In the genomic region with DNA sequence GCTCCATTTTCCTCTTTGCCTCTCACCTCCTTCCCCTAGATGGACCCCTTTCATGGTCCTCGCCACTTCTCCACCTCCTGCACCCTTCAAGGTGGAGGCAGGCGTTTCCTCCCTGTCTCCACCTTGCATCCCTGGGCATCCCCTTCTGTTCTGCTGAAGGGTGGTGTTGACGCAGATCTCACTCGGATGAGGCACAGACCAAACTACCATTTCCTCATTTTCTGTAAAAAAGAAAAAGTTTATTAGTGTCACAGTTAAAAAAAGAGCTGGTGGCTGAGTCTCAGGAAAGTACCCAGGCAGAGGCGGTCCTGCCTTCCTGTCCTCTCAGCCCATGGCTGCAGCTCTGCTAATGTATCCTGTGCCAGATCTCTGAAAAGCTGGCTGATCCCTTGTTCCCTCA, we compare ENCODE assay signal across 16 mouse cellular contexts. TPM values are rescaled to one million over a fixed set of nuclear protein-coding genes. Genes with fewer than 3 reads are reported as not detected.
A peak's percentile ranks its signal among the peaks of the same experiment; 100 is the strongest.
DNase-seq lines count a peak whose midpoint lies in the region; ATAC-seq and TF ChIP-seq lines count a peak whose summit lies in the region.
"Had no signal": no experiment of that assay in that cellular context is flagged by ENCODE, and none has a peak within 500 bp of the region (broad histone marks: within the 10 kb centered on the region; RNA-seq: fewer than 3 reads in every experiment).

No protein-coding gene starts in this region.

- ATAC-seq in hindbrain, embryonic 16.5 days, result no peak
- ATAC-seq in liver, embryonic 16.5 days (ENCODE audit: low read depth), result no peak
- ATAC-seq in midbrain, embryonic 16.5 days, result no peak
- ATAC-seq in kidney, embryonic 14.5 days (ENCODE audit: low FRiP score, low TSS enrichment), result no peak
- ATAC-seq: hindbrain, postnatal 0 days had no signal

- TF ChIP-seq EP300 in CH12.LX (IDR thresholded peaks at IDR 0.05; ENCODE audit: low read length), result peak; percentile 97

- in situ Hi-C loops in CH12.LX (cut with MboI; ENCODE audit: low pct_ligation_motif_present, low pct_unique_long_range_greater_than_20kb, low sequenced_read_pairs), result loop anchor here (5.0 kb wide), 1 partner anchor 412 kb away; no protein-coding TSS in a partner anchor

- no peak overlapping the region for H3K4me2 ChIP-seq in hindbrain, embryonic 16.5 days (ENCODE audit: low read length)
- H3K4me2 ChIP-seq in CH12.LX (ENCODE audit: insufficient read depth, low read depth, poor library complexity, severe bottlenecking), result peak overlapping the region; percentile 33; the same call in 1 of the 2 replicates
- peak overlapping the region; percentile 71 for H3K4me2 ChIP-seq in liver, embryonic 16.5 days (ENCODE audit: low read depth, low read length)
- no peak overlapping the region for H3K4me2 ChIP-seq in midbrain, embryonic 16.5 days (ENCODE audit: low read length)
- no peak overlapping the region for H3K4me2 ChIP-seq in kidney, embryonic 14.5 days (replicated peaks; ENCODE audit: low read depth, low read length)
- H3K4me2 ChIP-seq: neural tube, embryonic 13.5 days had no signal

- peak; percentile 49; the same call in 1 of the 2 replicates for TF ChIP-seq POLR2A in CH12.LX (IDR thresholded peaks at IDR 0.05; ENCODE audit: low read depth, low read length)

- H3K36me3 ChIP-seq in hindbrain, embryonic 10.5 days, result no peaks in the 10 kb centered on the region
- H3K36me3 ChIP-seq in hindbrain, embryonic 16.5 days (ENCODE audit: control insufficient read depth, insufficient read depth, low read length), result no peaks in the 10 kb centered on the region
- peaks cover 0 to 14% of the 10 kb centered on the region in 2 experiments for H3K36me3 ChIP-seq in CH12.LX (replicated peaks in 1 of 2; ENCODE audit: control insufficient read depth in 1 of 2, insufficient read depth in 1 of 2, low read length in 1 of 2)
- no peaks in the 10 kb centered on the region for H3K36me3 ChIP-seq in embryonic facial prominence, embryonic 10.5 days (replicated peaks)
- H3K36me3 ChIP-seq in liver, embryonic 16.5 days (ENCODE audit: control insufficient read depth, insufficient read depth), result peaks cover 23% of the 10 kb centered on the region
- no peaks in the 10 kb centered on the region for H3K36me3 ChIP-seq in midbrain, embryonic 16.5 days (ENCODE audit: control insufficient read depth, insufficient read depth, low read length)
- H3K36me3 ChIP-seq in kidney, embryonic 14.5 days (ENCODE audit: control insufficient read depth, insufficient read depth, low read length), result no peaks in the 10 kb centered on the region
- H3K36me3 ChIP-seq: neural tube, embryonic 13.5 days had no signal

- WGBS in hindbrain, embryonic 10.5 days, result 80% methylated on average over 5 of the region's 5 CpGs
- 75% methylated on average over 5 of the region's 5 CpGs for WGBS in hindbrain, embryonic 16.5 days
- WGBS in embryonic facial prominence, embryonic 10.5 days, result 69% methylated on average over 5 of the region's 5 CpGs
- WGBS in liver, embryonic 16.5 days (ENCODE audit: insufficient replicate concordance), result 41% methylated on average over 5 of the region's 5 CpGs
- WGBS in midbrain, embryonic 16.5 days, result 58% methylated on average over 5 of the region's 5 CpGs
- 71% methylated on average over 5 of the region's 5 CpGs for WGBS in kidney, embryonic 14.5 days

- no peak for DNase-seq in hindbrain, embryonic 10.5 days (ENCODE audit: low spot score)
- DNase-seq in CH12.LX (ENCODE audit: extremely low read depth), result peak; percentile 87
- no peak for DNase-seq in embryonic facial prominence, embryonic 10.5 days (ENCODE audit: low spot score)
- no peak for DNase-seq in right cerebral cortex, postnatal 14 days
- DNase-seq: cerebellum, adult 2 months; embryo, embryonic 11 days; gastrocnemius, postnatal 36 days; midbrain, embryonic 14.5 days; right cerebral cortex, postnatal 4 days had no signal

- H3K4me3 ChIP-seq in hindbrain, embryonic 10.5 days, result peak overlapping the region; percentile 1; the same call in 1 of the 2 replicates
- no peak overlapping the region for H3K4me3 ChIP-seq in hindbrain, embryonic 16.5 days (ENCODE audit: low read length)
- peak overlapping the region in 1 of 3 experiments; percentile 30 for H3K4me3 ChIP-seq in CH12.LX (replicated peaks in 1 of 3; ENCODE audit: low read depth in 2 of 3, low read length in 2 of 3, poor library complexity in 1 of 3)
- peak overlapping the region; percentile 32; the same call in 1 of the 2 replicates for H3K4me3 ChIP-seq in embryonic facial prominence, embryonic 10.5 days
- peak overlapping the region; percentile 85 for H3K4me3 ChIP-seq in liver, embryonic 16.5 days (ENCODE audit: low read depth, low read length)
- H3K4me3 ChIP-seq in midbrain, embryonic 16.5 days (ENCODE audit: low read depth, low read length), result no peak overlapping the region
- no peak overlapping the region for H3K4me3 ChIP-seq in kidney, embryonic 14.5 days (ENCODE audit: low read length)
- H3K4me3 ChIP-seq: left cerebral cortex, adult 2 months; neural tube, embryonic 13.5 days had no signal

- TF ChIP-seq RAD21 in CH12.LX (IDR thresholded peaks at IDR 0.05; ENCODE audit: low read depth, low read length), result peak; percentile 28

- no peaks in the 10 kb centered on the region for H3K9me3 ChIP-seq in hindbrain, embryonic 10.5 days
- no peaks in the 10 kb centered on the region for H3K9me3 ChIP-seq in hindbrain, embryonic 16.5 days (ENCODE audit: control insufficient read depth, low read length)
- no peaks in the 10 kb centered on the region for H3K9me3 ChIP-seq in CH12.LX (replicated peaks; ENCODE audit: low read length)
- H3K9me3 ChIP-seq in embryonic facial prominence, embryonic 10.5 days, result no peaks in the 10 kb centered on the region
- H3K9me3 ChIP-seq in liver, embryonic 16.5 days (replicated peaks; ENCODE audit: control insufficient read depth, low read length), result no peaks in the 10 kb centered on the region
- no peaks in the 10 kb centered on the region for H3K9me3 ChIP-seq in midbrain, embryonic 16.5 days (replicated peaks; ENCODE audit: control insufficient read depth, low read length, poor library complexity, severe bottlenecking)
- no peaks in the 10 kb centered on the region for H3K9me3 ChIP-seq in kidney, embryonic 14.5 days (ENCODE audit: control insufficient read depth, low read length)
- H3K9me3 ChIP-seq: neural tube, embryonic 13.5 days had no signal

- no peaks in the 10 kb centered on the region for H3K27me3 ChIP-seq in hindbrain, embryonic 10.5 days (ENCODE audit: insufficient read depth, poor library complexity, severe bottlenecking)
- H3K27me3 ChIP-seq in hindbrain, embryonic 16.5 days (replicated peaks; ENCODE audit: control insufficient read depth, insufficient read depth, low read length), result no peaks in the 10 kb centered on the region
- H3K27me3 ChIP-seq in CH12.LX (replicated peaks), result no peaks in the 10 kb centered on the region
- peaks cover 8% of the 10 kb centered on the region; the same call in 1 of the 2 replicates for H3K27me3 ChIP-seq in embryonic facial prominence, embryonic 10.5 days (replicated peaks; ENCODE audit: low read depth, poor library complexity, severe bottlenecking)
- no peaks in the 10 kb centered on the region for H3K27me3 ChIP-seq in liver, embryonic 16.5 days (ENCODE audit: control insufficient read depth, insufficient read depth, low read depth, low read length)
- H3K27me3 ChIP-seq in midbrain, embryonic 16.5 days (ENCODE audit: control insufficient read depth, insufficient read depth, low read depth, low read length), result no peaks in the 10 kb centered on the region
- no peaks in the 10 kb centered on the region for H3K27me3 ChIP-seq in kidney, embryonic 14.5 days (ENCODE audit: control insufficient read depth, insufficient read depth, low read length)
- H3K27me3 ChIP-seq: neural tube, embryonic 13.5 days had no signal

- no peak overlapping the region for H3K27ac ChIP-seq in hindbrain, embryonic 10.5 days
- no peak overlapping the region for H3K27ac ChIP-seq in hindbrain, embryonic 16.5 days (ENCODE audit: low read depth, low read length)
- H3K27ac ChIP-seq in CH12.LX (ENCODE audit: insufficient read depth, low read depth), result peak overlapping the region; percentile 86
- peak overlapping the region; percentile 25; the same call in 1 of the 2 replicates for H3K27ac ChIP-seq in embryonic facial prominence, embryonic 10.5 days (replicated peaks)
- H3K27ac ChIP-seq in liver, embryonic 16.5 days (ENCODE audit: low read length), result peak overlapping the region; percentile 98
- H3K27ac ChIP-seq in midbrain, embryonic 16.5 days (ENCODE audit: low read length), result no peak overlapping the region
- H3K27ac ChIP-seq in kidney, embryonic 14.5 days (ENCODE audit: low read depth, low read length), result no peak overlapping the region
- H3K27ac ChIP-seq: hindbrain, postnatal 0 days; left cerebral cortex, adult 2 months; neural tube, embryonic 13.5 days had no signal

- peak in 1 of 2 experiments; percentile 24; a peak in 2 of 4 replicates for TF ChIP-seq CTCF in CH12.LX (conservative IDR thresholded peaks at IDR 0.05 in 1 of 2, IDR thresholded peaks at IDR 0.05 in 1 of 2; ENCODE audit: low read depth in 2 of 2, low read length in 2 of 2)

- dilution Hi-C loops in CH12.LX (cut with MboI; ENCODE audit: extremely low pct_ligation_motif_present, extremely low pct_unique_long_range_greater_than_20kb, low sequenced_read_pairs), result no loop called here

- no peaks in the 10 kb centered on the region for H3K79me2 ChIP-seq in CH12.LX (replicated peaks; ENCODE audit: control insufficient read depth, extremely low read depth, insufficient read depth, poor library complexity, severe bottlenecking)

- H3K9ac ChIP-seq in hindbrain, embryonic 16.5 days (ENCODE audit: low read depth, low read length), result no peak overlapping the region
- peak overlapping the region; percentile 6; the same call in 1 of the 2 replicates for H3K9ac ChIP-seq in CH12.LX (ENCODE audit: insufficient read depth, low read depth)
- peak overlapping the region; percentile 92 for H3K9ac ChIP-seq in liver, embryonic 16.5 days (ENCODE audit: low read depth, low read length)
- H3K9ac ChIP-seq in midbrain, embryonic 16.5 days (ENCODE audit: low read depth, low read length), result no peak overlapping the region
- no peak overlapping the region for H3K9ac ChIP-seq in kidney, embryonic 14.5 days (ENCODE audit: low read depth, low read length)
- H3K9ac ChIP-seq: neural tube, embryonic 13.5 days had no signal

- peaks cover 18% of the 10 kb centered on the region for H3K4me1 ChIP-seq in hindbrain, embryonic 10.5 days (replicated peaks)
- H3K4me1 ChIP-seq in hindbrain, embryonic 16.5 days (ENCODE audit: control insufficient read depth, insufficient read depth, low read depth, low read length), result no peaks in the 10 kb centered on the region
- peaks cover 49 to 93% of the 10 kb centered on the region in 2 experiments for H3K4me1 ChIP-seq in CH12.LX (ENCODE audit: control insufficient read depth in 1 of 2, insufficient read depth in 2 of 2)
- H3K4me1 ChIP-seq in embryonic facial prominence, embryonic 10.5 days, result peaks cover 39% of the 10 kb centered on the region
- H3K4me1 ChIP-seq in liver, embryonic 16.5 days (ENCODE audit: control insufficient read depth, low read depth, low read length), result peaks cover 63% of the 10 kb centered on the region
- H3K4me1 ChIP-seq in midbrain, embryonic 16.5 days (ENCODE audit: control insufficient read depth, insufficient read depth, low read length), result no peaks in the 10 kb centered on the region
- no peaks in the 10 kb centered on the region for H3K4me1 ChIP-seq in kidney, embryonic 14.5 days (ENCODE audit: control insufficient read depth, insufficient read depth, low read length)
- H3K4me1 ChIP-seq: neural tube, embryonic 13.5 days had no signal

RNA-seq across cellular contexts. Expression of gene 6030468B19Rik, which starts 1.7 kb away (rescaled TPM):
- polyA plus RNA-seq in hindbrain, embryonic 10.5 days (2016; fragmentation: Nextera tagmentation; extraction: Ambion mirVana), result 1.2 and 2.2 TPM in 2 replicates
- not detected in 2 replicates for polyA plus RNA-seq in hindbrain, embryonic 16.5 days (2015; fragmentation: Nextera tagmentation; extraction: Ambion mirVana)
- total RNA-seq in CH12.LX (2012; rRNA removed) (0.46 and 0.93 TPM in 2 replicates), CH12.LX (2014; rRNA removed) (1.3 and 1.5 TPM in 2 replicates)
- 1.4 and 1.7 TPM in 2 replicates for polyA plus RNA-seq in CH12.LX (2012; ENCODE audit: insufficient read length, low read depth)
- 0.69 and 1.4 TPM in 2 replicates for polyA plus RNA-seq in embryonic facial prominence, embryonic 10.5 days (2016; fragmentation: Nextera tagmentation; extraction: Ambion mirVana)
- polyA plus RNA-seq in liver, embryonic 16.5 days (2015; fragmentation: Nextera tagmentation; extraction: Ambion mirVana), result 74.2 and 77.0 TPM in 2 replicates
- polyA plus RNA-seq in midbrain, embryonic 16.5 days (2015; fragmentation: Nextera tagmentation; extraction: Ambion mirVana), result not detected in 2 replicates
- not detected in 2 replicates for polyA plus RNA-seq in kidney, embryonic 14.5 days (2014; fragmentation: Nextera tagmentation; extraction: Ambion mirVana)
- total RNA-seq: gastrocnemius, postnatal 36 days; hindbrain, postnatal 0 days; left cerebral cortex, adult 2 months had no signal
- polyA plus RNA-seq: cerebellum, adult 2 months; hindbrain, postnatal 0 days; midbrain, embryonic 14.5 days had no signal

RNA-seq across cellular contexts. Expression of gene Gm20708, which starts 10.3 kb away (rescaled TPM):
- 0.30 and 0.31 TPM in 2 replicates for polyA plus RNA-seq in hindbrain, embryonic 10.5 days (2016; fragmentation: Nextera tagmentation; extraction: Ambion mirVana)
- 1.1 and 1.8 TPM in 2 replicates for polyA plus RNA-seq in hindbrain, embryonic 16.5 days (2015; fragmentation: Nextera tagmentation; extraction: Ambion mirVana)
- total RNA-seq in CH12.LX (2012; rRNA removed) (0.59 and 1.0 TPM in 2 replicates), CH12.LX (2014; rRNA removed) (0.50 TPM in 1 of 2 replicates, not detected in the other)
- 0.80 and 1.6 TPM in 2 replicates for polyA plus RNA-seq in CH12.LX (2012; ENCODE audit: insufficient read length, low read depth)
- 0.28 and 0.41 TPM in 2 replicates for polyA plus RNA-seq in embryonic facial prominence, embryonic 10.5 days (2016; fragmentation: Nextera tagmentation; extraction: Ambion mirVana)
- 0.38 and 0.64 TPM in 2 replicates for polyA plus RNA-seq in liver, embryonic 16.5 days (2015; fragmentation: Nextera tagmentation; extraction: Ambion mirVana)
- polyA plus RNA-seq in midbrain, embryonic 16.5 days (2015; fragmentation: Nextera tagmentation; extraction: Ambion mirVana), result 0.99 and 1.6 TPM in 2 replicates
- 0.58 and 0.59 TPM in 2 replicates for polyA plus RNA-seq in kidney, embryonic 14.5 days (2014; fragmentation: Nextera tagmentation; extraction: Ambion mirVana)
- total RNA-seq: hindbrain, postnatal 0 days had no signal

RNA-seq across cellular contexts. Expression of gene Syngr2, which starts 10.3 kb away (rescaled TPM):
- polyA plus RNA-seq in hindbrain, embryonic 10.5 days (2016; fragmentation: Nextera tagmentation; extraction: Ambion mirVana), result 33.7 and 42.3 TPM in 2 replicates
- polyA plus RNA-seq in hindbrain, embryonic 16.5 days (2015; fragmentation: Nextera tagmentation; extraction: Ambion mirVana), result 17.4 and 20.9 TPM in 2 replicates
- total RNA-seq in CH12.LX (2012; rRNA removed) (362 and 409 TPM in 2 replicates), CH12.LX (2014; rRNA removed) (395 and 553 TPM in 2 replicates)
- polyA plus RNA-seq in CH12.LX (2012; ENCODE audit: insufficient read length, low read depth), result 513 and 654 TPM in 2 replicates
- 27.7 and 29.9 TPM in 2 replicates for polyA plus RNA-seq in embryonic facial prominence, embryonic 10.5 days (2016; fragmentation: Nextera tagmentation; extraction: Ambion mirVana)
- 48.6 and 55.5 TPM in 2 replicates for polyA plus RNA-seq in liver, embryonic 16.5 days (2015; fragmentation: Nextera tagmentation; extraction: Ambion mirVana)
- 12.8 and 13.8 TPM in 2 replicates for polyA plus RNA-seq in midbrain, embryonic 16.5 days (2015; fragmentation: Nextera tagmentation; extraction: Ambion mirVana)
- 75.1 and 85.7 TPM in 2 replicates for polyA plus RNA-seq in kidney, embryonic 14.5 days (2014; fragmentation: Nextera tagmentation; extraction: Ambion mirVana)

RNA-seq across cellular contexts. Expression of gene Tmc6, which starts 17.2 kb away (rescaled TPM):
- 13.3 and 17.9 TPM in 2 replicates for polyA plus RNA-seq in hindbrain, embryonic 10.5 days (2016; fragmentation: Nextera tagmentation; extraction: Ambion mirVana)
- polyA plus RNA-seq in hindbrain, embryonic 16.5 days (2015; fragmentation: Nextera tagmentation; extraction: Ambion mirVana), result 6.4 and 6.6 TPM in 2 replicates
- total RNA-seq in CH12.LX (2012; rRNA removed), result 24.8 and 26.8 TPM in 2 replicates
- total RNA-seq in CH12.LX (2014; rRNA removed), result 16.3 and 16.8 TPM in 2 replicates
- polyA plus RNA-seq in CH12.LX (2012; ENCODE audit: insufficient read length, low read depth), result 28.4 and 30.0 TPM in 2 replicates
- 16.6 and 19.8 TPM in 2 replicates for polyA plus RNA-seq in embryonic facial prominence, embryonic 10.5 days (2016; fragmentation: Nextera tagmentation; extraction: Ambion mirVana)
- 45.6 and 46.2 TPM in 2 replicates for polyA plus RNA-seq in liver, embryonic 16.5 days (2015; fragmentation: Nextera tagmentation; extraction: Ambion mirVana)
- polyA plus RNA-seq in midbrain, embryonic 16.5 days (2015; fragmentation: Nextera tagmentation; extraction: Ambion mirVana), result 4.2 and 4.5 TPM in 2 replicates
- polyA plus RNA-seq in kidney, embryonic 14.5 days (2014; fragmentation: Nextera tagmentation; extraction: Ambion mirVana), result 22.6 and 27.2 TPM in 2 replicates

RNA-seq across cellular contexts. Expression of gene Tmc8, which starts 17.3 kb away (rescaled TPM):
- 1.5 TPM in 2 replicates for polyA plus RNA-seq in hindbrain, embryonic 10.5 days (2016; fragmentation: Nextera tagmentation; extraction: Ambion mirVana)
- 0.76 and 1.0 TPM in 2 replicates for polyA plus RNA-seq in hindbrain, embryonic 16.5 days (2015; fragmentation: Nextera tagmentation; extraction: Ambion mirVana)
- total RNA-seq in CH12.LX (2012; rRNA removed) (4.0 and 6.1 TPM in 2 replicates), CH12.LX (2014; rRNA removed) (1.4 and 2.2 TPM in 2 replicates)
- 8.8 and 9.8 TPM in 2 replicates for polyA plus RNA-seq in CH12.LX (2012; ENCODE audit: insufficient read length, low read depth)
- polyA plus RNA-seq in embryonic facial prominence, embryonic 10.5 days (2016; fragmentation: Nextera tagmentation; extraction: Ambion mirVana), result 1.2 and 1.4 TPM in 2 replicates
- polyA plus RNA-seq in liver, embryonic 16.5 days (2015; fragmentation: Nextera tagmentation; extraction: Ambion mirVana), result 16.0 and 16.3 TPM in 2 replicates
- 0.73 and 1.6 TPM in 2 replicates for polyA plus RNA-seq in midbrain, embryonic 16.5 days (2015; fragmentation: Nextera tagmentation; extraction: Ambion mirVana)
- polyA plus RNA-seq in kidney, embryonic 14.5 days (2014; fragmentation: Nextera tagmentation; extraction: Ambion mirVana), result 1.3 and 3.4 TPM in 2 replicates

Comparison
In these comparisons a context has a peak if more than half of its experiments do, and no peak if none do; other contexts are left out.
1. H3K4me3 ChIP-seq: peak in hindbrain, embryonic 10.5 days (single experiment), embryonic facial prominence, embryonic 10.5 days (single experiment) and liver, embryonic 16.5 days (single experiment); none in hindbrain, embryonic 16.5 days (single experiment), midbrain, embryonic 16.5 days (single experiment) and kidney, embryonic 14.5 days (single experiment).
2. H3K27ac ChIP-seq: peak in CH12.LX (single experiment), embryonic facial prominence, embryonic 10.5 days (single experiment) and liver, embryonic 16.5 days (single experiment); none in hindbrain, embryonic 10.5 days (single experiment), hindbrain, embryonic 16.5 days (single experiment), midbrain, embryonic 16.5 days (single experiment) and kidney, embryonic 14.5 days (single experiment).
3. H3K4me2 ChIP-seq: peak in CH12.LX (single experiment) and liver, embryonic 16.5 days (single experiment); none in hindbrain, embryonic 16.5 days (single experiment), midbrain, embryonic 16.5 days (single experiment) and kidney, embryonic 14.5 days (single experiment).
4. H3K9ac ChIP-seq: peak in CH12.LX (single experiment) and liver, embryonic 16.5 days (single experiment); none in hindbrain, embryonic 16.5 days (single experiment), midbrain, embryonic 16.5 days (single experiment) and kidney, embryonic 14.5 days (single experiment).
5. RNA of gene 6030468B19Rik, which starts 1.7 kb away (polyA plus RNA-seq): 74.2 to 77.0 TPM in liver, embryonic 16.5 days; 1.4 to 1.7 TPM in CH12.LX, 1.2 to 2.2 TPM in hindbrain, embryonic 10.5 days, 0.69 to 1.4 TPM in embryonic facial prominence, embryonic 10.5 days, not detected in kidney, embryonic 14.5 days, not detected in midbrain, embryonic 16.5 days and not detected in hindbrain, embryonic 16.5 days; every median in the first group is over 10 times any median in the second.